Mouse (Mus musculus): ENCODE data around the gene Arih1.

DNA sequence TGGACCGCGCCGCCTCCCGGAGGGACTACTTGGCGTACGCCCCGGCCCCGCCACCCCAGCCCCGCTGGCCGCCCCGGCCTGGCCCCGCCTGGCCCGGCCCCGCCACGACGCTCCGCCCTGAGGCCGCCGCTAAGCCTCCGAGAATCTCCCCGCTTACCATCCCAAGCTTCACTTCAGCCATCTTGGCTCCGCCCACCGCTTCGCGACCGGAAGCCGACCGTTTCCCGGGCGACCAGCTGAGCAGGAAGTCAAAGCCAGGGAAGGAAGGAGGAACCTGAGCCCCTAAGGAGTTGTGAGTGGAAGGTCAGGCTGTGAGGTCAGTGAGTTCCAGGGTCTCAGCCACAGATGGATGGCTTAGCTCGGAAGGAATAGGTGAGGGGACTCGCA lies 133.2 kb downstream of the Arih1 start, which contains the start of gene Bbs4:
- TF ChIP-seq POLR2A (IDR thresholded peaks at IDR 0.05; ENCODE audit: low read depth, low read length) (no peak), CTCF (conservative IDR thresholded peaks at IDR 0.05; ENCODE audit: insufficient read depth, insufficient read length, low read depth, low read length) (no peak)
